Mouse (Mus musculus): ENCODE data around the gene Hoxd9. TPM values are rescaled to one million over a fixed set of nuclear protein-coding genes. Genes with fewer than 3 reads are reported as not detected.

The Hoxd9 gene
- polyA plus RNA-seq, 1 experiment from 2014 or later: 0.13 TPM

GRCm38 (mm10) chr2:74732513-74733316 is 35.2 kb downstream of the Hoxd9 start:
- peak overlapping the region; percentile 20; the same call in 1 of the 2 replicates for H3K4me2 ChIP-seq
- ATAC-seq (ENCODE audit: insufficient read depth): no peak
- no peaks in the 10 kb centered on the region for H3K9me3 ChIP-seq (ENCODE audit: low read depth, low read length)
- H3K27ac ChIP-seq (ENCODE audit: low read depth): no peak overlapping the region
- peaks cover 99% of the 10 kb centered on the region for H3K27me3 ChIP-seq (ENCODE audit: insufficient read depth, low read length)
- H3K4me1 ChIP-seq (ENCODE audit: insufficient read depth): no peaks in the 10 kb centered on the region
- 1% methylated on average over 52 of the region's 52 CpGs for WGBS
- DNase-seq: no peak
- TF ChIP-seq CTCF (IDR thresholded peaks at IDR 0.05; ENCODE audit: low read depth): no peak
- H3K36me3 ChIP-seq (ENCODE audit: insufficient read depth): no peaks in the 10 kb centered on the region
- H3K4me3 ChIP-seq (ENCODE audit: low read depth, low read length): no peak overlapping the region
- no peak overlapping the region for H3K9ac ChIP-seq

DNA sequence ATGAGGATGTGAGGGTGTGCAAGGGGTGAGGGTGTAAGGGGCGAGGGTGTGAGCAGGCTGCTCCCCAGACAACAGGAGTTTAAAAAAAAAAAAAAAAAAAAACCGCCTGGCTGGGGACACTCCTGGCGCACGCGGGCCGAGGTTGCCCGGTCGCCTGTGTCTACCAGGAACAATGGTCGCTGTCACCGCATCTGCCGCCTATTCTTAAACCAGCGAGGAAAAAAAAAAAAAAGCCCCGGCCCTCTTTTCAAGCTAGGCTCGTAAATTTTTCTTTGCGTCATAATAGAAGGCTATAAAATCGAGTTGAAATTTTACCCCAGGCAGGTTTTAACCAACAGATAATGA is 35.8 kb downstream of the Hoxd9 start:
- DNase-seq: no peak
- H3K9ac ChIP-seq: no peak overlapping the region; the same call in 1 of the 2 replicates
- H3K9me3 ChIP-seq (ENCODE audit: low read depth, low read length): no peaks in the 10 kb centered on the region
- no peak overlapping the region for H3K4me2 ChIP-seq
- H3K4me3 ChIP-seq (ENCODE audit: low read depth, low read length): no peak overlapping the region
- no peak for TF ChIP-seq CTCF (IDR thresholded peaks at IDR 0.05; ENCODE audit: low read depth)
- no peaks in the 10 kb centered on the region for H3K4me1 ChIP-seq (ENCODE audit: insufficient read depth)
- ATAC-seq (ENCODE audit: insufficient read depth): no peak
- peaks cover 99% of the 10 kb centered on the region for H3K27me3 ChIP-seq (ENCODE audit: insufficient read depth, low read length)
- H3K27ac ChIP-seq (ENCODE audit: low read depth): no peak overlapping the region
- H3K36me3 ChIP-seq (ENCODE audit: insufficient read depth): no peaks in the 10 kb centered on the region
- 2% methylated on average over 16 of the region's 16 CpGs for WGBS

- 1% methylated on average over 6 of the region's 6 CpGs for whole genome bisulfite sequencing
- Histone ChIP-seq H3K27ac (ENCODE audit: low read depth) (no peak overlapping the region), H3K4me1 (ENCODE audit: insufficient read depth) (no peaks in the 10 kb centered on the region), H3K27me3 (ENCODE audit: insufficient read depth, low read length) (peaks cover 99% of the 10 kb centered on the region), H3K9me3 (ENCODE audit: low read depth, low read length) (no peaks in the 10 kb centered on the region), H3K36me3 (ENCODE audit: insufficient read depth) (no peaks in the 10 kb centered on the region), H3K4me3 (ENCODE audit: low read depth, low read length) (no peak overlapping the region), H3K4me2 (no peak overlapping the region), H3K9ac (no peak overlapping the region; the same call in 1 of the 2 replicates)
- DNase-seq (no peak), ATAC-seq (ENCODE audit: insufficient read depth) (no peak)
- TF ChIP-seq CTCF (IDR thresholded peaks at IDR 0.05; ENCODE audit: low read depth): no peak
Observed at GRCm38 (mm10) chr2:74733765-74734164, 36.2 kb downstream of the Hoxd9 start.

- WGBS: 3% methylated on average over 13 of the region's 13 CpGs
- H3K4me1 ChIP-seq (ENCODE audit: insufficient read depth): no peaks in the 10 kb centered on the region
- no peak overlapping the region for H3K4me2 ChIP-seq
- DNase-seq (no peak), ATAC-seq (ENCODE audit: insufficient read depth) (no peak)
- H3K27ac ChIP-seq (ENCODE audit: low read depth): no peak overlapping the region
- no peak overlapping the region for H3K4me3 ChIP-seq (ENCODE audit: low read depth, low read length)
- H3K9me3 ChIP-seq (ENCODE audit: low read depth, low read length): no peaks in the 10 kb centered on the region
- no peaks in the 10 kb centered on the region for H3K36me3 ChIP-seq (ENCODE audit: insufficient read depth)
- H3K9ac ChIP-seq: no peak overlapping the region
- peaks cover 99% of the 10 kb centered on the region for H3K27me3 ChIP-seq (ENCODE audit: insufficient read depth, low read length)
- no peak for TF ChIP-seq CTCF (IDR thresholded peaks at IDR 0.05; ENCODE audit: low read depth)
Observed at GRCm38 (mm10) chr2:74734451-74734850, 36.9 kb downstream of the Hoxd9 start.

- Histone ChIP-seq H3K36me3 (ENCODE audit: insufficient read depth) (no peaks in the 10 kb centered on the region), H3K4me3 (ENCODE audit: low read depth, low read length) (no peak overlapping the region), H3K27me3 (ENCODE audit: insufficient read depth, low read length) (peaks cover 100% of the 10 kb centered on the region), H3K4me1 (ENCODE audit: insufficient read depth) (no peaks in the 10 kb centered on the region), H3K27ac (ENCODE audit: low read depth) (no peak overlapping the region), H3K9me3 (ENCODE audit: low read depth, low read length) (no peaks in the 10 kb centered on the region), H3K9ac (no peak overlapping the region), H3K4me2 (no peak overlapping the region)
- ATAC-seq (ENCODE audit: insufficient read depth) (no peak), DNase-seq (no peak)
- 4% methylated on average over 27 of the region's 27 CpGs for WGBS
- no peak for TF ChIP-seq CTCF (IDR thresholded peaks at IDR 0.05; ENCODE audit: low read depth)
Observed at GRCm38 (mm10) chr2:74734996-74735811, 37.7 kb downstream of the Hoxd9 start.

GRCm38 (mm10) chr2:74735851-74736687 is 38.5 kb downstream of the Hoxd9 start:
- peaks cover 100% of the 10 kb centered on the region for H3K27me3 ChIP-seq (ENCODE audit: insufficient read depth, low read length)
- H3K36me3 ChIP-seq (ENCODE audit: insufficient read depth): no peaks in the 10 kb centered on the region
- H3K9me3 ChIP-seq (ENCODE audit: low read depth, low read length): no peaks in the 10 kb centered on the region
- TF ChIP-seq CTCF (IDR thresholded peaks at IDR 0.05; ENCODE audit: low read depth): no peak
- no peak overlapping the region for H3K9ac ChIP-seq
- WGBS: 3% methylated on average over 42 of the region's 42 CpGs
- no peak overlapping the region for H3K27ac ChIP-seq (ENCODE audit: low read depth)
- peak overlapping the region; percentile 44 for H3K4me2 ChIP-seq
- no peaks in the 10 kb centered on the region for H3K4me1 ChIP-seq (ENCODE audit: insufficient read depth)
- ATAC-seq (ENCODE audit: insufficient read depth) (no peak), DNase-seq (no peak)
- peak overlapping the region; percentile 7; the same call in 1 of the 2 replicates for H3K4me3 ChIP-seq (ENCODE audit: low read depth, low read length)

Data from lung, embryonic 14.5 days (tissue).